14 mouse cellular contexts compared by ENCODE assay signal in genomic region chr7:80346830-80347229, GRCm38 (mm10). TPM values are rescaled to one million over a fixed set of nuclear protein-coding genes. Genes with fewer than 3 reads are reported as not detected.
DNase-seq lines count a peak whose midpoint lies in the region; ATAC-seq and TF ChIP-seq lines count a peak whose summit lies in the region.
"Had no signal": no experiment of that assay in that cellular context is flagged by ENCODE, and none has a peak within 500 bp of the region (broad histone marks: within the 10 kb centered on the region; RNA-seq: fewer than 3 reads in every experiment).

No protein-coding gene starts in this region.

- TF ChIP-seq POLR2A in olfactory bulb, adult 2 months (IDR thresholded peaks at IDR 0.05; ENCODE audit: insufficient read depth, low read depth, low read length), result no peak

- 84% methylated on average over 5 of the region's 5 CpGs for WGBS in kidney, embryonic 14.5 days
- 86% methylated on average over 5 of the region's 5 CpGs for WGBS in intestine, embryonic 15.5 days
- WGBS in olfactory bulb, adult 2 months, result 80% methylated on average over 5 of the region's 5 CpGs
- WGBS in hindbrain, embryonic 14.5 days, result 89% methylated on average over 5 of the region's 5 CpGs

- no peak overlapping the region for H3K4me2 ChIP-seq in kidney, embryonic 14.5 days (replicated peaks; ENCODE audit: low read depth, low read length)
- H3K4me2 ChIP-seq in intestine, embryonic 15.5 days (replicated peaks), result no peak overlapping the region
- H3K4me2 ChIP-seq in hindbrain, embryonic 14.5 days (replicated peaks), result no peak overlapping the region
- H3K4me2 ChIP-seq: midbrain, embryonic 15.5 days had no signal

- no peak overlapping the region for H3K9ac ChIP-seq in kidney, embryonic 14.5 days (ENCODE audit: low read depth, low read length)
- no peak overlapping the region for H3K9ac ChIP-seq in intestine, embryonic 15.5 days
- H3K9ac ChIP-seq in hindbrain, embryonic 14.5 days, result no peak overlapping the region
- H3K9ac ChIP-seq: forebrain, postnatal 0 days; midbrain, embryonic 15.5 days had no signal

- no peak for TF ChIP-seq CTCF in olfactory bulb, adult 2 months (IDR thresholded peaks at IDR 0.05; ENCODE audit: insufficient read depth, low read depth, low read length)

- peaks cover 8% of the 10 kb centered on the region for H3K4me1 ChIP-seq in kidney, embryonic 14.5 days (ENCODE audit: control insufficient read depth, insufficient read depth, low read length)
- peaks cover 16% of the 10 kb centered on the region for H3K4me1 ChIP-seq in intestine, embryonic 15.5 days (replicated peaks)
- H3K4me1 ChIP-seq in olfactory bulb, adult 2 months (ENCODE audit: control insufficient read depth, insufficient read depth, low read length), result peaks cover 14% of the 10 kb centered on the region
- peaks cover 17% of the 10 kb centered on the region for H3K4me1 ChIP-seq in hindbrain, embryonic 14.5 days (replicated peaks; ENCODE audit: control insufficient read depth, insufficient read depth, low read length)

- peaks cover 3% of the 10 kb centered on the region; the same call in 1 of the 2 replicates for H3K9me3 ChIP-seq in kidney, embryonic 14.5 days (ENCODE audit: control insufficient read depth, low read length)
- no peaks in the 10 kb centered on the region for H3K9me3 ChIP-seq in intestine, embryonic 15.5 days
- H3K9me3 ChIP-seq in hindbrain, embryonic 14.5 days (ENCODE audit: control insufficient read depth, low read length), result no peaks in the 10 kb centered on the region
- H3K9me3 ChIP-seq: midbrain, embryonic 15.5 days had no signal

- H3K36me3 ChIP-seq in kidney, embryonic 14.5 days (ENCODE audit: control insufficient read depth, insufficient read depth, low read length), result peaks cover 19% of the 10 kb centered on the region; the same call in 1 of the 2 replicates
- H3K36me3 ChIP-seq in intestine, embryonic 15.5 days, result peaks cover 8% of the 10 kb centered on the region; the same call in 1 of the 2 replicates
- peaks cover 20% of the 10 kb centered on the region for H3K36me3 ChIP-seq in hindbrain, embryonic 14.5 days (replicated peaks; ENCODE audit: control insufficient read depth, insufficient read depth)

- DNase-seq in kidney, postnatal 36 days, result no peak
- DNase-seq in lung, postnatal 36 days, result peak; percentile 58
- no peak for DNase-seq in lung, postnatal 25 days (ENCODE audit: low spot score)
- no peak for DNase-seq in hindbrain, embryonic 14.5 days (ENCODE audit: low spot score)
- DNase-seq in layer of hippocampus, adult 9-11 months, result no peak
- DNase-seq: cerebellum, adult 9-10 months; forebrain, postnatal 0 days; heart, adult 18-20 months had no signal

- no peak for ATAC-seq in kidney, embryonic 14.5 days (ENCODE audit: low FRiP score, low TSS enrichment)
- no peak for ATAC-seq in intestine, embryonic 15.5 days
- no peak for ATAC-seq in hindbrain, embryonic 14.5 days (ENCODE audit: low FRiP score)
- ATAC-seq: CD4-positive, CD25-positive, alpha-beta regulatory T cell, adult 4 months; forebrain, postnatal 0 days; inflammation-experienced regulatory T-cells, adult 6 months; midbrain, embryonic 15.5 days had no signal

- H3K4me3 ChIP-seq in kidney, embryonic 14.5 days (ENCODE audit: low read length), result no peak overlapping the region
- H3K4me3 ChIP-seq in intestine, embryonic 15.5 days (replicated peaks), result no peak overlapping the region
- H3K4me3 ChIP-seq in olfactory bulb, adult 2 months (ENCODE audit: insufficient read depth, low read depth, low read length), result no peak overlapping the region
- H3K4me3 ChIP-seq in hindbrain, embryonic 14.5 days (replicated peaks; ENCODE audit: low read length), result no peak overlapping the region
- H3K4me3 ChIP-seq: midbrain, embryonic 15.5 days had no signal

- H3K27me3 ChIP-seq in kidney, embryonic 14.5 days (ENCODE audit: control insufficient read depth, insufficient read depth, low read length), result no peaks in the 10 kb centered on the region
- H3K27me3 ChIP-seq in intestine, embryonic 15.5 days (replicated peaks), result no peaks in the 10 kb centered on the region
- H3K27me3 ChIP-seq in hindbrain, embryonic 14.5 days (ENCODE audit: control insufficient read depth, insufficient read depth, low read length), result no peaks in the 10 kb centered on the region
- H3K27me3 ChIP-seq: midbrain, embryonic 15.5 days had no signal

- peak overlapping the region; percentile 73; the same call in 1 of the 2 replicates for H3K27ac ChIP-seq in kidney, embryonic 14.5 days (ENCODE audit: low read depth, low read length)
- 0 out of 2 replicates have a peak overlapping the region, but pooled peaks have one; percentile 79 for H3K27ac ChIP-seq in intestine, embryonic 15.5 days
- peak overlapping the region; percentile 46; the same call in 1 of the 2 replicates for H3K27ac ChIP-seq in olfactory bulb, adult 2 months (ENCODE audit: insufficient read depth, low read depth, low read length)
- no peak overlapping the region for H3K27ac ChIP-seq in hindbrain, embryonic 14.5 days
- H3K27ac ChIP-seq: midbrain, embryonic 15.5 days had no signal

RNA-seq across cellular contexts. Expression of gene Hddc3, which starts 3.9 kb away (rescaled TPM):
- 19.9 and 22.4 TPM in 2 replicates for polyA plus RNA-seq in kidney, embryonic 14.5 days (2014; fragmentation: Nextera tagmentation; extraction: Ambion mirVana)
- 14.7 and 15.4 TPM in 2 replicates for polyA plus RNA-seq in intestine, embryonic 15.5 days (2015; fragmentation: Nextera tagmentation; extraction: Ambion mirVana)
- polyA plus RNA-seq in olfactory bulb, adult 2 months (2012; ENCODE audit: insufficient read depth, insufficient read length, low replicate concordance, missing spikeins), result not detected in 2 replicates
- polyA plus RNA-seq in hindbrain, embryonic 14.5 days (2014; fragmentation: Nextera tagmentation; extraction: Ambion mirVana), result 18.7 and 23.4 TPM in 2 replicates

RNA-seq across cellular contexts. Expression of gene Unc45a, which starts 6.0 kb away (rescaled TPM):
- 17.8 and 27.8 TPM in 2 replicates for polyA plus RNA-seq in kidney, embryonic 14.5 days (2014; fragmentation: Nextera tagmentation; extraction: Ambion mirVana)
- polyA plus RNA-seq in intestine, embryonic 15.5 days (2015; fragmentation: Nextera tagmentation; extraction: Ambion mirVana), result 37.0 and 37.6 TPM in 2 replicates
- not detected in 2 replicates for polyA plus RNA-seq in olfactory bulb, adult 2 months (2012; ENCODE audit: insufficient read depth, insufficient read length, low replicate concordance, missing spikeins)
- 43.3 and 43.9 TPM in 2 replicates for polyA plus RNA-seq in hindbrain, embryonic 14.5 days (2014; fragmentation: Nextera tagmentation; extraction: Ambion mirVana)

RNA-seq across cellular contexts. Expression of gene Rccd1, which starts 22.6 kb away (rescaled TPM):
- 15.1 and 15.9 TPM in 2 replicates for polyA plus RNA-seq in kidney, embryonic 14.5 days (2014; fragmentation: Nextera tagmentation; extraction: Ambion mirVana)
- polyA plus RNA-seq in intestine, embryonic 15.5 days (2015; fragmentation: Nextera tagmentation; extraction: Ambion mirVana), result 9.3 and 10.7 TPM in 2 replicates
- polyA plus RNA-seq in olfactory bulb, adult 2 months (2012; ENCODE audit: insufficient read depth, insufficient read length, low replicate concordance, missing spikeins), result not detected in 2 replicates
- polyA plus RNA-seq in hindbrain, embryonic 14.5 days (2014; fragmentation: Nextera tagmentation; extraction: Ambion mirVana), result 9.4 and 11.6 TPM in 2 replicates

RNA-seq across cellular contexts. Expression of gene Man2a2, which starts 24.3 kb away (rescaled TPM):
- polyA plus RNA-seq in kidney, embryonic 14.5 days (2014; fragmentation: Nextera tagmentation; extraction: Ambion mirVana), result 11.9 and 17.2 TPM in 2 replicates
- polyA plus RNA-seq in intestine, embryonic 15.5 days (2015; fragmentation: Nextera tagmentation; extraction: Ambion mirVana), result 13.1 and 14.7 TPM in 2 replicates
- polyA plus RNA-seq in olfactory bulb, adult 2 months (2012; ENCODE audit: insufficient read depth, insufficient read length, low replicate concordance, missing spikeins), result 117 and 148 TPM in 2 replicates
- polyA plus RNA-seq in hindbrain, embryonic 14.5 days (2014; fragmentation: Nextera tagmentation; extraction: Ambion mirVana), result 18.9 and 21.6 TPM in 2 replicates

RNA-seq across cellular contexts. Expression of gene Fes, which starts 40.9 kb away (rescaled TPM):
- 10.7 and 11.4 TPM in 2 replicates for polyA plus RNA-seq in kidney, embryonic 14.5 days (2014; fragmentation: Nextera tagmentation; extraction: Ambion mirVana)
- 11.2 and 11.5 TPM in 2 replicates for polyA plus RNA-seq in intestine, embryonic 15.5 days (2015; fragmentation: Nextera tagmentation; extraction: Ambion mirVana)
- polyA plus RNA-seq in olfactory bulb, adult 2 months (2012; ENCODE audit: insufficient read depth, insufficient read length, low replicate concordance, missing spikeins), result not detected in 2 replicates
- polyA plus RNA-seq in hindbrain, embryonic 14.5 days (2014; fragmentation: Nextera tagmentation; extraction: Ambion mirVana), result 3.8 and 4.6 TPM in 2 replicates

Comparison
In these comparisons a context has a peak if more than half of its experiments do, and no peak if none do; other contexts are left out.
1. RNA of gene Hddc3, which starts 3.9 kb away (polyA plus RNA-seq): 18.7 to 23.4 TPM in hindbrain, embryonic 14.5 days, 19.9 to 22.4 TPM in kidney, embryonic 14.5 days and 14.7 to 15.4 TPM in intestine, embryonic 15.5 days; not detected in olfactory bulb, adult 2 months; every median in the first group is over 10 times any median in the second.